Mouse (Mus musculus) forebrain, embryonic 15.5 days (tissue): ENCODE measurements around the gene Dnajb13. TPM values are rescaled to one million over a fixed set of nuclear protein-coding genes. Genes with fewer than 3 reads are reported as not detected.

Source experiments
- ATAC-seq: fragments of 200-750 bp; cut with Nextera tagmentation; replicated peaks from 2 replicates; pipeline ENCODE4 v1.8.0; 2017; ENCODE audit warnings: mild to moderate bottlenecking, moderate TSS enrichment, moderate library complexity
- H3K27ac ChIP-seq: fragments of 300-500 bp; sonication (generic); replicated peaks from 2 replicates; pipeline ENCODE4 v1.5.1; 2015; ENCODE audit warnings: mild to moderate bottlenecking, inconsistent platforms
- H3K27me3 ChIP-seq: fragments of 300-500 bp; sonication (generic); 2 replicates; pipeline ENCODE4 v1.6.1; 2015; ENCODE audit warnings: inconsistent platforms
- H3K36me3 ChIP-seq: fragments of 300-500 bp; sonication (generic); 2 replicates; pipeline ENCODE4 v1.6.1; 2015; ENCODE audit warnings: mild to moderate bottlenecking, inconsistent platforms
- H3K4me1 ChIP-seq: fragments of 300-500 bp; sonication (generic); 2 replicates; pipeline ENCODE4 v1.6.1; 2015; ENCODE audit warnings: inconsistent platforms
- H3K4me2 ChIP-seq: fragments of 300-500 bp; sonication (generic); replicated peaks from 2 replicates; pipeline ENCODE4 v1.6.1; 2015; ENCODE audit warnings: mild to moderate bottlenecking, inconsistent platforms
- H3K4me3 ChIP-seq: fragments of 300-500 bp; sonication (generic); 2 replicates; pipeline ENCODE4 v1.5.1; 2015; ENCODE audit warnings: mild to moderate bottlenecking, inconsistent platforms
- H3K9ac ChIP-seq: fragments of 300-500 bp; sonication (generic); replicated peaks from 2 replicates; pipeline ENCODE4 v1.6.1; 2015; ENCODE audit warnings: mild to moderate bottlenecking, inconsistent platforms
- H3K9me3 ChIP-seq: fragments of 300-500 bp; sonication (generic); 2 replicates; pipeline ENCODE4 v1.6.1; 2016; ENCODE audit warnings: inconsistent platforms
- WGBS: fragments of 180-500 bp; shearing (Covaris S2); methylation state at CpG from one replicate; pipeline ENCODE4 v1.1.7; 2015; ENCODE audit warnings: mixed read lengths; 5-methylcytosine and 5-hydroxymethylcytosine counted together
- polyA plus RNA-seq: library from polyadenylated mRNA; unstranded; fragments of >200 nt; fragmentation: Nextera tagmentation; extraction: Ambion mirVana; gene quantifications from 2 replicates; pipeline ENCODE4 v1.2.1, GENCODE M21; 2015

Dnajb13 gene
- polyA plus RNA-seq, 1 experiment from 2014 or later = 4.9 TPM

DNA sequence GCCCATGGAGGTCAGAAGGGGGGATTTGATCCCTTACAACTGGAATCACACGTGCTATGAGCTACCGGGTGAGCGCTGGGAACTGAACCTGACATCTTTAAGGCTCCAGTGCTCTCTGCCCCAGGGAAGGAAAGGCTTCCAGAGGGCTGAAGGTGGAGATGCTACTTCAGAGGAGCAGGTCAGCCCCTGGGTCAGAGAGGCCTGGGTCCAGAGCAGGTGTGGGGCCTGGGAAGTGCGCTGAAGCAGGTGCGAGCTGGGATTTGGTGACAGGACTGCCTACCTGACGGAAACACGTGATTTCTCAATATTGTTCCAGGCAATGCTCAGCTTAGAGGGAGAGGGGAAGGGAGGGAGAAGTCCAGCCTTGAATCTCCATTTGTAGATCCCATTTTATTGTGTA, 50.5 kb downstream of the Dnajb13 start:
- H3K27ac ChIP-seq = no peak overlapping the region
- ATAC-seq = no peak
- WGBS = 94% methylated on average over 7 of the region's 7 CpGs
- H3K4me1 ChIP-seq = no peaks in the 10 kb centered on the region
- H3K27me3 ChIP-seq = no peaks in the 10 kb centered on the region
- H3K9me3 ChIP-seq = no peaks in the 10 kb centered on the region
- H3K9ac ChIP-seq = no peak overlapping the region
- H3K4me2 ChIP-seq = no peak overlapping the region
- peaks cover 29% of the 10 kb centered on the region for H3K36me3 ChIP-seq
- no peak overlapping the region for H3K4me3 ChIP-seq

DNA sequence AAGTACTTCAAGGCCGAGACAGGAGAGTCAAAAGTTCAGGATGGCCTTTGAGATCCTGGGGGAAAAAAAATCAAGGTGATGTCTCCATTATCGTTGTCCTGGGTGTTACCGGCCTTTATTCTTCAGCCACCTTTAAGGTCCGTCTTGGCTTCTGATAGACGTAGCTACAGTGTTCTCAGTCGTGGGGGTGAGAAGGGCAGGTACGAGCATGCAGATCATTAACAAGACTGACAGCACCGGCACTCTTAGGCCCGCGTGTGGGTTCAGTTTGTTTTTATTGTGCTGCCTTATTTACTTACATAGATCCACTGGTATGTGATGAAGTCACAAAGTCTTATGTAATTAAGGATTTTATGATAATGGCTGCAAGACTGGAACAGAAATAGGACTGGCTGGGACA, 51.0 kb downstream of the Dnajb13 start:
- H3K27me3 ChIP-seq = no peaks in the 10 kb centered on the region
- no peak overlapping the region for H3K27ac ChIP-seq
- H3K4me2 ChIP-seq = no peak overlapping the region
- peaks cover 29% of the 10 kb centered on the region for H3K36me3 ChIP-seq
- no peak for ATAC-seq
- no peak overlapping the region for H3K4me3 ChIP-seq
- no peaks in the 10 kb centered on the region for H3K4me1 ChIP-seq
- 93% methylated on average over 10 of the region's 10 CpGs for WGBS
- H3K9ac ChIP-seq = no peak overlapping the region
- H3K9me3 ChIP-seq = no peaks in the 10 kb centered on the region

DNA sequence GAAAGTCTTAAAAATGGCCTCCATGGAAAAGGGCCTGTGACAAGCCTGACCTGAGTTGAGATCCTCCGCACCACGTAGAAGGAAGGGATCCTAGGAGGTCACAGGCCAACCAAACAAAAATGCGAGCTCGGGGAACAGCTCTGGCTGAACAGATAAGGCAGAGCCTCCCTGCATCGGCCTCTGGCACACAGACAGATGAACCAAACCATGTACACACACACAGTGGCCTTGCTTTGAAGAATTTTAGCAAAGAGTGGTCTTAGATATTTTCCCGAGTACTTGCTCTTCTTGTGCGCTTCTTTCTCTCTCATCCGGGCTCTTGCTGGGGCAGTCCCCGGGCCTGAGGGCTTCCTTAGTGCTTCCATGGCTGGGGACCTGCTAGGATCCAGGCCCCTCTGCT, 51.6 kb downstream of the Dnajb13 start:
- no peak for ATAC-seq
- Histone ChIP-seq H3K9ac (no peak overlapping the region), H3K27me3 (no peaks in the 10 kb centered on the region), H3K4me1 (no peaks in the 10 kb centered on the region), H3K27ac (no peak overlapping the region), H3K4me3 (no peak overlapping the region), H3K4me2 (no peak overlapping the region), H3K9me3 (no peaks in the 10 kb centered on the region), H3K36me3 (peaks cover 29% of the 10 kb centered on the region)
- WGBS = 93% methylated on average over 9 of the region's 9 CpGs

DNA sequence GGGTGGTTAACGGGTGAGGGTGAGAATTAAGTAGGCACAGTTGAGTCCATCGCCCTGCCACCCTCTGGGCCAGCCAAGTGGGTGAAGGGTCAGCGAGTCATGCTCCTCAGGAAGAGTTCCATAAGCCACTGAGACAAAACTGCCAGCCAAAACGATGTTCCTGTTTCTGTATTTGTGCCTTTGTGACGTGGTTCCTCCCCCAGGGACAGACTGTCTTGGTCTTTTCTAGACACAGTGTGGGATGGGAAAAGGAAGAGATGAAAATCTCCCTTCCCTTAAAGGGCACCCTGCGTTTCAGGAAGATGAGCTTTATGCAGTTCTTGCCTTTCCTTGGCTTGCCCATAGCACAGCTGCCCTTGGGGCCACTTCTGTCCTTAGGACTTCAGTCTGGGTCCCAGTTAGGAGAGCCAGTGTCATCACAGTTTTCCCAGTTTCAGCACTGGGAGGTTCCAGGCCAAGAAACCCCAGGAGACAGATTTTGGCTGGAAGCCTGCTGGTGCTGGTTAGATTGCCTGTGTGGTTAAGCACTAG, 53.1 kb downstream of the Dnajb13 start:
- Histone ChIP-seq H3K9ac (no peak overlapping the region), H3K4me2 (no peak overlapping the region), H3K9me3 (no peaks in the 10 kb centered on the region), H3K4me1 (no peaks in the 10 kb centered on the region), H3K36me3 (peaks cover 37% of the 10 kb centered on the region), H3K4me3 (no peak overlapping the region), H3K27me3 (no peaks in the 10 kb centered on the region), H3K27ac (no peak overlapping the region)
- 87% methylated on average over 6 of the region's 6 CpGs for WGBS
- ATAC-seq = no peak

- Histone ChIP-seq H3K9ac (no peak overlapping the region), H3K27me3 (no peaks in the 10 kb centered on the region), H3K4me2 (no peak overlapping the region), H3K9me3 (no peaks in the 10 kb centered on the region), H3K4me3 (no peak overlapping the region), H3K36me3 (peaks cover 50% of the 10 kb centered on the region), H3K27ac (no peak overlapping the region), H3K4me1 (no peaks in the 10 kb centered on the region)
- WGBS = 92% methylated on average over 3 of the region's 3 CpGs
- ATAC-seq = no peak
Measured at GRCm38 (mm10) chr7:100459862-100460261, 54.9 kb downstream of the Dnajb13 start.

GRCm38 (mm10) chr7:100458153-100458552, 56.6 kb downstream of the Dnajb13 start:
- H3K36me3 ChIP-seq = peaks cover 61% of the 10 kb centered on the region
- no peak for ATAC-seq

More at GRCm38 (mm10) chr7:100458153-100458552, 56.6 kb downstream of the Dnajb13 start:
- Histone ChIP-seq H3K27me3 (no peaks in the 10 kb centered on the region), H3K9me3 (no peaks in the 10 kb centered on the region), H3K4me3 (no peak overlapping the region), H3K27ac (no peak overlapping the region), H3K4me2 (no peak overlapping the region), H3K9ac (no peak overlapping the region), H3K4me1 (no peaks in the 10 kb centered on the region)
- WGBS = 76% methylated on average over 1 of the region's 1 CpGs

Other genes starting within 250 kb of the Dnajb13 start
- 2.4 and 2.7 TPM in 2 replicates for gene P4ha3, start 229.4 kb downstream of the Dnajb13 start, polyA plus RNA-seq
- gene C2cd3, start 142.7 kb downstream of the Dnajb13 start, polyA plus RNA-seq = 28.8 and 29.7 TPM in 2 replicates
- gene Ppme1, start 142.7 kb downstream of the Dnajb13 start, polyA plus RNA-seq = 145 and 155 TPM in 2 replicates
- gene Ucp3, start 42.0 kb downstream of the Dnajb13 start, polyA plus RNA-seq = not detected in 2 replicates
- 47.4 and 48.4 TPM in 2 replicates for gene Ucp2, start 21.6 kb downstream of the Dnajb13 start, polyA plus RNA-seq
- 14.1 and 14.9 TPM in 2 replicates for gene Coa4, start 22.1 kb upstream of the Dnajb13 start, polyA plus RNA-seq
- 194 and 207 TPM in 2 replicates for gene Rab6a, start 92.5 kb upstream of the Dnajb13 start, polyA plus RNA-seq
- 74.9 and 76.3 TPM in 2 replicates for gene Mrpl48, start 93.3 kb upstream of the Dnajb13 start, polyA plus RNA-seq
- 4.7 and 6.8 TPM in 2 replicates for gene Plekhb1, start 147.5 kb upstream of the Dnajb13 start, polyA plus RNA-seq
- 115 and 116 TPM in 2 replicates for gene Fam168a, start 191.7 kb upstream of the Dnajb13 start, polyA plus RNA-seq